Mouse (Mus musculus) megakaryocyte, embryonic 14.5 days (primary cell): ENCODE measurements around the gene Hoxa3.

Experiments used
- FLI1 ChIP-seq: IDR thresholded peaks from 2 replicates; pipeline ENCODE4 v1.6.1; 2012; ENCODE audit warnings: low read length, inconsistent platforms, mixed read lengths
- GATA1 ChIP-seq: IDR thresholded peaks from 3 replicates; pipeline ENCODE4 v1.6.1; 2012; ENCODE audit warnings: mixed read lengths, low read length, inconsistent platforms, borderline replicate concordance

DNA sequence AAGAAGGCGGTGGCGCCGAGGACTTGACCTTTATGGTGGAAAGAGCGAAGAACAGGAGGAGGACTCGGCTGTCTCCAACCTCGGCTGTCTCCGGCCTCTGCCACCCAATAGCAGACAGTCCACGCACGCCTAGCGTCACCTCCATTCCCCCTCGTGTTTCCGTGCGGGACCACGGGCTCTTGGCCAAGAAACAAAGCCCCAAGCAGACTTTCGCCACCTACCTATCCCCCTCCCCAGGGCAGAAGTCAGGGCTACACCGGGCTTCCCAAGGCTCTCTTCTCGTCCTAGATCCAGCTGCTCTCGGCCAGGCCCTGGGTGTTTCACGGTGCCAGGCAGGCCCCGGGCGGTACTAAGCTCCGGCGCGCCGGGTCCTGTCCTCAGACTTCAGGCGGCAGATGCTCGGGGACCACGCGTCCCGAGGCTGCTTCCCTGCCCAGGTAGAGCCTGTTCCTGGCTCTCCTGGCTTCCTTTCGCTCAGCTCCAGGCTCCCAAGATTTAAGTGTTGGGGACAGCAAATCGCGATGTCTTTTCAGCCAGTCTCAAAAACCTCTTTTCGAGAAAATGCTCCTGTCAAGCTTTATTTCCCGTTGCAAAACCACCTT is 39.7 kb upstream of the Hoxa3 start:
- TF ChIP-seq GATA1 (no peak), FLI1 (no peak)
